Mouse (Mus musculus) testis, postnatal 10 days (tissue): ENCODE data around the gene Krt9.

Experiments used
- DNase-seq: peaks from one replicate; pipeline ENCODE4 v3.0.0; 2021; ENCODE audit warnings: low spot score

Krt9 gene

DNA sequence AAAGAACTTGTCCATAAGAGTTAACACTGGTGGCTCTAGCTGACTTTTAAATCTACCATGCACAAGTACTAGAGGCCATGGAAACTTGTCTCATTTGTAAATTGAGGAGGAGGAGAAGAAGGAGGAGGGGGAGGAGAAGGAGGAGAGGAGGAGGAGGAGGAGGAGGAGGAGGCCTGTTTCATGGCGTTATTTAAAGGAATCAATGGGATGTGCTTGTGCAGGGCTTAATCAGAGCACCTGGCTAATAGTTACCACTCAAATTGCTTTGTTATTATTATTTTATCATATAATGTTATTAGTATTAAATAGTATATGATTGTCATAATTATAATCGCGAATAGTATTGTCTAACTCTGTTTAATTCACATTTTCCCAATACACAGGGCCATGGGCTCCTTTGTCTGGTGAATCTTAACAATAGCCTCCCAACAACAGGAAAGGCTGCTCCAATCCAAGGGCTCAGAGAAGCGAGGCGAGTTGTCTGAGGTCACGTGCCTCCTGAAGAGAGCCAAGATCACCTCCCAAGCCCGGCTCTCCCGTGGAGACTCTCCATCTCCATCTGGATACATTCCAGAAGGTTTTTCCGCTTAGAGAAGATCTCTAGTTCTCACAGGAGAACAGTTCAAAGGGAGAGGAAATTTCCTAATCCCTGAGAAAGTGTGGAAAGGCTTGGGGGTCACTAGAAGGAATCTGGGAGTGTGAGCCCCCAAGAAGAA is 44.3 kb downstream of the Krt9 start, which contains the start of gene Krt19:
Gene Krt19, minus strand, starts transcription at position 51 of the 716 bp plus-strand sequence.
- no peak for DNase-seq

- no peak for DNase-seq
Observed at GRCm38 (mm10) chr11:100147566-100148353, 45.3 kb downstream of the Krt9 start.

- DNase-seq = no peak
Observed at GRCm38 (mm10) chr11:100145858-100146560, 47.0 kb downstream of the Krt9 start.

- no peak for DNase-seq
Observed at GRCm38 (mm10) chr11:100145104-100145503, 47.9 kb downstream of the Krt9 start.

- no peak for DNase-seq
Observed at GRCm38 (mm10) chr11:100140966-100141365, 52.1 kb downstream of the Krt9 start.

GRCm38 (mm10) chr11:100139391-100139790 is 53.7 kb downstream of the Krt9 start:
- no peak for DNase-seq

GRCm38 (mm10) chr11:100138809-100139208 is 54.2 kb downstream of the Krt9 start:
- DNase-seq = no peak

- no peak for DNase-seq
Observed at GRCm38 (mm10) chr11:100137693-100138092, 55.4 kb downstream of the Krt9 start.
